Mouse (Mus musculus) megakaryocyte, embryonic 14.5 days (primary cell): ENCODE results near the gene Scaf8.

Source experiments
- FLI1 ChIP-seq: IDR thresholded peaks from 2 replicates; pipeline ENCODE4 v1.6.1; 2012; ENCODE audit warnings: low read length, inconsistent platforms, mixed read lengths
- GATA1 ChIP-seq: IDR thresholded peaks from 3 replicates; pipeline ENCODE4 v1.6.1; 2012; ENCODE audit warnings: mixed read lengths, low read length, inconsistent platforms, borderline replicate concordance

DNA sequence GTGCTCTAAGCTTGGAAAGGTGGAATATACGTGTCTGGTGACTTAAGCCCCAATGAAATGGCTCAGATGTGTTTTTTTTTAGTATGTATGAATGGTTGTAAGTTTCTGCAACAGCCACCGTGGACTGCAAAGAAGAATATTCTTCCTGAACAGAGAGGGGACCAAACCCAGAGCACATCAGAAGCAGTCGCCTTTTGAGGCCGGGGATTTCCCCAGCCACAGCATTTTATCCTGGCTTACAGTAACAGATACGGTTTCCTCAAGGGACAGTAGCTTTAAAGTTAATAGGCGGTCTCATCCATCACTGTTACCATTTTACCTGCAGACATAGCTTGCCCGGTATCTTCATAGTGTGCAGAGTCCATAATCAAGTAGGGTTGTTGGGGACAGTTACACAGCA, 21.4 kb downstream of the Scaf8 start:
- no peak for TF ChIP-seq FLI1
- TF ChIP-seq GATA1: no peak
